Mouse (Mus musculus) stomach, postnatal 0 days (tissue): ENCODE data around the gene Dnal1.

Source experiments
- CTCF ChIP-seq: IDR thresholded peaks from 2 replicates; pipeline ENCODE4 v1.5.1; 2016; ENCODE audit warnings: antibody characterized with exemption, low read depth, mild to moderate bottlenecking, moderate library complexity
- EP300 ChIP-seq: optimal IDR thresholded peaks from 2 replicates; pipeline ENCODE3; 2016; ENCODE audit warnings: antibody characterized with exemption

- TF ChIP-seq EP300 (no peak), CTCF (no peak)
These were observed 4.2 kb upstream of the Dnal1 start for GRCm38 (mm10) chr12:84109924-84110323.
